Mouse (Mus musculus): ENCODE results near the gene Ctbs.

DNA sequence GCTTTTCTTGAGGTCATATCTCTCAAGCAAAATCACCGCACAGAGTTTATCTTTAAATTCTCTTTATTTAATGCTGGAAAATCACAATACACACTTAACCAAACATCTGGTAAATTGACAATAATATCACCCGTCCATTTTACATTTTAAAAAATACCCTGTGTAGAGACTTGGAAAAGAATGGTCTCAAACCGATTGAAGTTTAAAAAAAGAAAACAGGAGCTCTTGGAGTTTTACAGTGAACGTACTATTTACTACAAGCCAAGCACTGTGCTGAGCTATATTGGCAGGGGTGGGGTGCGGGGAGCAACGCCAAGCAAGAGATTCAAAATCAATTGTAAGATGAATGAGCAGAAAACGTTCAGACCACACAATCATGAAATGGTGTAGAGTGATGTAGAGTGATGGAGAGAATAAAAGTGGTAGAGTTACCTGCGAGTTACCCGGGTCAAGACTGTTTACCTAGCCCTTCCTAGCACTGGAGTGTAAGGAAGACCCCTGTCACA, at the start of gene Ctbs:
- TF ChIP-seq POLR2A (IDR thresholded peaks at IDR 0.05; ENCODE audit: control insufficient read depth, extremely low read depth, insufficient read depth, low read length, poor library complexity) (no peak), CTCF (IDR thresholded peaks at IDR 0.05; ENCODE audit: borderline replicate concordance, control insufficient read depth, extremely low read depth, insufficient read depth, low read length, poor library complexity) (no peak)

Data from thymus, adult 2 months (tissue).